Mouse (Mus musculus): Measurements from ENCODE around the gene Ranbp17. TPM values are rescaled to one million over a fixed set of nuclear protein-coding genes. Genes with fewer than 3 reads are reported as not detected.

The Ranbp17 gene
- not detected for total RNA-seq (2023)

GRCm38 (mm10) chr11:33513376-33513991 is at the start of gene Ranbp17:
Gene Ranbp17, minus strand, starts transcription at chr11:33513746.

GRCm38 (mm10) chr11:33276637-33277036 is 236.9 kb downstream of the Ranbp17 start, which contains the start of gene Gm12117:
Gene Gm12117, minus strand, starts transcription at chr11:33276737.

GRCm38 (mm10) chr11:33203383-33204328 is 309.9 kb downstream of the Ranbp17 start, which contains the start of gene Tlx3:
Gene Tlx3, minus strand, starts transcription at chr11:33203589.

GRCm38 (mm10) chr11:33162998-33163506 is 350.5 kb downstream of the Ranbp17 start, which contains the start of gene Npm1:
Gene Npm1, minus strand, starts transcription at chr11:33163206.

Other genes starting within 250 kb of the Ranbp17 start
- gene Gm12117, start 237.0 kb downstream of the Ranbp17 start, total RNA-seq (2023): not detected
- not detected for gene Gabrp, start 65.2 kb upstream of the Ranbp17 start, total RNA-seq (2023)
- not detected for gene D130052B06Rik, start 85.6 kb upstream of the Ranbp17 start, total RNA-seq (2023)

Measured in CD4-positive naive resting alpha-beta T cell, adult 76 days (primary cell).